Mouse (Mus musculus): ENCODE results near the gene Samd3. TPM values are rescaled to one million over a fixed set of nuclear protein-coding genes. Genes with fewer than 3 reads are reported as not detected.
A peak's percentile ranks its signal among the peaks of the same experiment; 100 is the strongest.

Samd3 gene
- 0.15 TPM in 1 of 2 replicates, not detected in the other for polyA plus RNA-seq (2015; fragmentation: Nextera tagmentation; extraction: Ambion mirVana)

DNA sequence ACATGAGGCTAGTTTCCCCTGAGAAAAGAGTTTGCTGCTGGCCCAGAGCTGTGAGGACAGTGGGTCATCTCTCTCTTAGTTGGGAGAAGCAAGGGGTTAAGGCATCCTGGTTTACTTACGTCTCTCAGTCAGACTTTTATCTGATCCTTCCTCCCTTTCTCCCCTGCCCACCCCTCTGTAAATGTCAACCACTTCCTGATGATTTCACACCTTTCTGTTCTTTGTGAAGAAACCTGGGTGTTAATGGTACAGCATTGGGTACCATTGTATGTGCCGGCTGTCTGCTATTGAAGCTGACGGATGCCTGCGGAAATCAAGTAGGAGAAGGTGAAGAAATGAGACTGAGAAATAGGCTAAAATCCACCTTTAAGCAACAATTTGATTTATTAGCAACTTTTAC, at the start of gene Samd3:
Gene Samd3, plus strand, starts transcription at position 220 of the 400 bp plus-strand sequence.
- Histone ChIP-seq H3K27ac (no peak within 1 kb of the TSS), H3K27me3 (no peaks in the 10 kb centered on the region), H3K4me2 (no peak within 1 kb of the TSS), H3K9me3 (no peaks in the 10 kb centered on the region), H3K4me3 (no peak within 1 kb of the TSS), H3K36me3 (no peaks in the 10 kb centered on the region), H3K4me1 (no peaks in the 10 kb centered on the region), H3K9ac (no peak within 1 kb of the TSS)
- WGBS, result 75% methylated on average over 4 of the region's 4 CpGs
- ATAC-seq (ENCODE audit: insufficient number of reproducible peaks, insufficient read depth, low FRiP score, low TSS enrichment, low read depth), result no peak

DNA sequence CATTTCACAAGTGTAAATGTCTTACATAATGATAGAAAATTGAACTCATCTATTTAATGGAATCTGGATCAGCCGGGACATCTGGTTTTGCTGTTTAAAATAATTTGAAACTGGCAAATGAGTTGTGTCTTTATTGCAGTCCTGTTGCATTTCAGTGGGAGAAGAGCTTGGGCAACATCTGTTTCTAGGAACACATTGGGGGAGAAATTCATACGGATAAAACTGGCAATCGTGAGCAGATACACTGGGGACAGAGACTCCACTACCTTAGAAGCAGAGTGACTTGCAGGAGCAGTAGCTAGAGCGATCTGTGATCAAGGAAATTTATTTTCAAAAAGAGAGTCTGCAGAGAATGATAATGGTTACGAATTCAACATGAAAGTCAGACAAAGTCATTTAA, 44.2 kb upstream of the Samd3 start:
- Histone ChIP-seq H3K4me2 (no peak overlapping the region), H3K4me1 (0 out of 2 replicates have a peak, but pooled peaks cover 6% of the 10 kb centered on the region), H3K27me3 (no peaks in the 10 kb centered on the region), H3K9ac (no peak overlapping the region), H3K36me3 (no peaks in the 10 kb centered on the region), H3K27ac (no peak overlapping the region), H3K4me3 (no peak overlapping the region), H3K9me3 (no peaks in the 10 kb centered on the region)
- WGBS, result 38% methylated on average over 5 of the region's 5 CpGs
- ATAC-seq (ENCODE audit: insufficient number of reproducible peaks, insufficient read depth, low FRiP score, low TSS enrichment, low read depth), result no peak

- Histone ChIP-seq H3K27ac (0 out of 2 replicates have a peak overlapping the region, but pooled peaks have one; percentile 51), H3K4me3 (no peak overlapping the region), H3K4me1 (peaks cover 10% of the 10 kb centered on the region; the same call in 1 of the 2 replicates), H3K9ac (no peak overlapping the region), H3K4me2 (no peak overlapping the region), H3K36me3 (no peaks in the 10 kb centered on the region), H3K27me3 (no peaks in the 10 kb centered on the region), H3K9me3 (no peaks in the 10 kb centered on the region)
- no peak for ATAC-seq (ENCODE audit: insufficient number of reproducible peaks, insufficient read depth, low FRiP score, low TSS enrichment, low read depth)
Measured at GRCm38 (mm10) chr10:26190811-26191210, 38.7 kb upstream of the Samd3 start.

- no peak for ATAC-seq (ENCODE audit: insufficient number of reproducible peaks, insufficient read depth, low FRiP score, low TSS enrichment, low read depth)
- WGBS, result 85% methylated on average over 1 of the region's 1 CpGs
- Histone ChIP-seq H3K27ac (no peak overlapping the region), H3K9me3 (no peaks in the 10 kb centered on the region), H3K4me2 (no peak overlapping the region), H3K27me3 (no peaks in the 10 kb centered on the region), H3K36me3 (no peaks in the 10 kb centered on the region), H3K9ac (no peak overlapping the region), H3K4me1 (peaks cover 10% of the 10 kb centered on the region; the same call in 1 of the 2 replicates), H3K4me3 (no peak overlapping the region)
Measured at GRCm38 (mm10) chr10:26194892-26195291, 34.6 kb upstream of the Samd3 start.

DNA sequence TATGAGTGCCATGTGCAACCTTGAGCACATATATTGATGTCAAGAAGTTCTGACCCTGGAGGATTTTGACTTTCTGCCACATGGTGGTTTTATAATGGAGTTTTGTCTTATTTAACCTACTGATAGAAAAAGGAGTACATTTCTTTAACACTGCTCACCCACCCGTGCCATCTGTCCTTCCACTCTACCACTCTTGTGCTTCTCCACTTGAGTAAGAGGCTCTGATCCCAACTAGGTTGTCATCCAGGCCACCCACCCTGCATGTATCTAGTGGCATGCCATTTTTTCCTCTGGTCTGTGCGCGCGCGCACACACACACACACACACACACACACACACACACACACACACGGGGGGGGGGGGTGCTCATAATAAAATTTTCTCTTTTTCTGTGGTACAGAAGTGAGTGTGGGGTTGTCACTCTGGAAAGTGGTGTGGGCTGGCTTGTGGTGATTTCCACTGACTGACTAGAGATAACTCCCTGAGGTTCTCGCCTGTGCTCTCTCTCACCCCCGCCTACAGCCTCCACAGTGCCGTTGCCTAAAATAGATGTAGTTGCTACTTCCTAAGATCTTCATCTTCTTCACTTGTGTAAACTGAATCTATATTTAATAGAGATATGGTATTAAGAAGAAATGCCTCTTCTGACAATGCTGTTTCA, 26.7 kb upstream of the Samd3 start:
- no peaks in the 10 kb centered on the region for H3K36me3 ChIP-seq
- H3K9ac ChIP-seq, result no peak overlapping the region
- H3K4me3 ChIP-seq, result no peak overlapping the region
- H3K4me2 ChIP-seq, result no peak overlapping the region
- ATAC-seq (ENCODE audit: insufficient number of reproducible peaks, insufficient read depth, low FRiP score, low TSS enrichment, low read depth), result no peak
- 92% methylated on average over 9 of the region's 9 CpGs for WGBS
- no peaks in the 10 kb centered on the region for H3K27me3 ChIP-seq
- no peaks in the 10 kb centered on the region for H3K4me1 ChIP-seq
- H3K9me3 ChIP-seq, result no peaks in the 10 kb centered on the region
- H3K27ac ChIP-seq, result no peak overlapping the region

GRCm38 (mm10) chr10:26220729-26221128, 8.8 kb upstream of the Samd3 start:
- H3K9ac ChIP-seq, result no peak overlapping the region
- no peak overlapping the region for H3K27ac ChIP-seq
- no peak overlapping the region for H3K4me3 ChIP-seq
- H3K36me3 ChIP-seq, result no peaks in the 10 kb centered on the region
- no peaks in the 10 kb centered on the region for H3K27me3 ChIP-seq
- WGBS, result 86% methylated on average over 4 of the region's 4 CpGs
- H3K4me2 ChIP-seq, result no peak overlapping the region
- H3K4me1 ChIP-seq, result no peaks in the 10 kb centered on the region
- no peaks in the 10 kb centered on the region for H3K9me3 ChIP-seq
- ATAC-seq (ENCODE audit: insufficient number of reproducible peaks, insufficient read depth, low FRiP score, low TSS enrichment, low read depth), result no peak

DNA sequence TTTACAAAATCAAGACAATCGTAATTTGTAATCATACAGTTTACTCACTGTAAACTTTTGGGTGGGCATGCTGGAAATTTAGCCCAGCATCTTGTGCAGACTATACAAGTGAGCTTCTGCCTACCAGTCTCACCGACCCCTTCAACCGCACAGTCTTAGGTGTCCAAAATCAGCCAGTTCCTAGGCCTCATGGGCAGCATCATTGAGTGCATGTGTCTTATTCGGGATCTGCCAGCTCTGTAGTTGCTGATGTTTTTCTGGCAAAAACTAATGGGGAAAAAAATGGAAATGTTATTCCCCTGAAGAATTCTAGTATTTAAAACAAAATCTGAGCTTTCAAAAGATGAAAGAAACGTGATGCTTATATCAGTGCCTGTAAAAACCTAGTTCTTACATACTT, 3.3 kb upstream of the Samd3 start:
- H3K4me1 ChIP-seq, result no peaks in the 10 kb centered on the region
- no peak for ATAC-seq (ENCODE audit: insufficient number of reproducible peaks, insufficient read depth, low FRiP score, low TSS enrichment, low read depth)
- H3K27ac ChIP-seq, result no peak overlapping the region
- no peak overlapping the region for H3K9ac ChIP-seq
- no peaks in the 10 kb centered on the region for H3K9me3 ChIP-seq
- no peaks in the 10 kb centered on the region for H3K27me3 ChIP-seq
- WGBS, result 84% methylated on average over 5 of the region's 5 CpGs
- H3K4me2 ChIP-seq, result no peak overlapping the region
- H3K36me3 ChIP-seq, result no peaks in the 10 kb centered on the region
- no peak overlapping the region for H3K4me3 ChIP-seq

DNA sequence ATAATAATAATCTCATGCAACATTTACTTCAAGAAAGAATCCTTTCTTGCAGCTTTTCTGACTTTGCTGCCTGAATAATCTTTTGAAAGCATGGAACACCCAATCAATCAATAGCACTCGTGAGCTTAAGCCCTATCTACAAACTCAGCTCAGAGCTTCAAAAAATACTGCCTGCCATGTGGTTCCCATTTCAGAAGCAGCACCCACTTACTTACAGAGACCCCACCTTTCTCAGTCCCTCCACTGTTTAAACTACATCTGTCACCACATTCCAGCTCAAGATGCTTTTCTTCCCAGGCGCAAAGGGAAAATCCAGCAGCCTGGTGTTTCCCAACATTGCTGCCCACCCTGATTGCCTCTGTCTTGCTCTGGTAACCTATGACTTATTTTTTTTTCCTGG, 2.8 kb upstream of the Samd3 start:
- no peak overlapping the region for H3K4me2 ChIP-seq
- H3K9me3 ChIP-seq, result no peaks in the 10 kb centered on the region
- no peak overlapping the region for H3K9ac ChIP-seq
- 54% methylated on average over 2 of the region's 2 CpGs for WGBS
- H3K36me3 ChIP-seq, result no peaks in the 10 kb centered on the region
- no peak overlapping the region for H3K27ac ChIP-seq
- H3K4me3 ChIP-seq, result no peak overlapping the region
- no peaks in the 10 kb centered on the region for H3K4me1 ChIP-seq
- ATAC-seq (ENCODE audit: insufficient number of reproducible peaks, insufficient read depth, low FRiP score, low TSS enrichment, low read depth), result no peak
- no peaks in the 10 kb centered on the region for H3K27me3 ChIP-seq

- no peak overlapping the region for H3K9ac ChIP-seq
- no peaks in the 10 kb centered on the region for H3K9me3 ChIP-seq
- no peaks in the 10 kb centered on the region for H3K27me3 ChIP-seq
- H3K4me2 ChIP-seq, result no peak overlapping the region
- H3K4me1 ChIP-seq, result no peaks in the 10 kb centered on the region
- H3K4me3 ChIP-seq, result no peak overlapping the region
- no peaks in the 10 kb centered on the region for H3K36me3 ChIP-seq
- H3K27ac ChIP-seq, result no peak overlapping the region
- no peak for ATAC-seq (ENCODE audit: insufficient number of reproducible peaks, insufficient read depth, low FRiP score, low TSS enrichment, low read depth)
Measured at GRCm38 (mm10) chr10:26228187-26228586, 1.3 kb upstream of the Samd3 start.

- Histone ChIP-seq H3K9ac (no peak overlapping the region), H3K9me3 (no peaks in the 10 kb centered on the region), H3K4me3 (no peak overlapping the region), H3K27ac (no peak overlapping the region), H3K27me3 (no peaks in the 10 kb centered on the region), H3K4me2 (no peak overlapping the region), H3K36me3 (no peaks in the 10 kb centered on the region), H3K4me1 (no peaks in the 10 kb centered on the region)
- no peak for ATAC-seq (ENCODE audit: insufficient number of reproducible peaks, insufficient read depth, low FRiP score, low TSS enrichment, low read depth)
- WGBS, result 80% methylated on average over 3 of the region's 3 CpGs
Measured at GRCm38 (mm10) chr10:26232071-26232653, 2.7 kb downstream of the Samd3 start.

- Histone ChIP-seq H3K27me3 (no peaks in the 10 kb centered on the region), H3K36me3 (no peaks in the 10 kb centered on the region), H3K4me3 (no peak overlapping the region), H3K9ac (no peak overlapping the region), H3K27ac (no peak overlapping the region), H3K4me2 (no peak overlapping the region), H3K9me3 (no peaks in the 10 kb centered on the region), H3K4me1 (no peaks in the 10 kb centered on the region)
- no peak for ATAC-seq (ENCODE audit: insufficient number of reproducible peaks, insufficient read depth, low FRiP score, low TSS enrichment, low read depth)
- 48% methylated on average over 4 of the region's 4 CpGs for WGBS
Measured at GRCm38 (mm10) chr10:26238559-26238958, 9.1 kb downstream of the Samd3 start.

- Histone ChIP-seq H3K4me2 (no peak overlapping the region), H3K36me3 (no peaks in the 10 kb centered on the region), H3K4me3 (no peak overlapping the region), H3K9me3 (no peaks in the 10 kb centered on the region), H3K9ac (no peak overlapping the region), H3K27me3 (no peaks in the 10 kb centered on the region), H3K4me1 (no peaks in the 10 kb centered on the region), H3K27ac (no peak overlapping the region)
- 83% methylated on average over 1 of the region's 1 CpGs for WGBS
- no peak for ATAC-seq (ENCODE audit: insufficient number of reproducible peaks, insufficient read depth, low FRiP score, low TSS enrichment, low read depth)
Measured at GRCm38 (mm10) chr10:26239090-26239489, 9.6 kb downstream of the Samd3 start.
